Mouse (Mus musculus): Measurements from ENCODE around the gene Nipsnap3a. TPM values are rescaled to one million over a fixed set of nuclear protein-coding genes. Genes with fewer than 3 reads are reported as not detected.

Nipsnap3a gene
- polyA plus RNA-seq, 2 experiments from 2014 or later, result 0.20 TPM; not detected in 1

Other genes with a start within 250 kb of the Nipsnap3a start
- gene Olfr275, start 174.7 kb upstream of the Nipsnap3a start, polyA plus RNA-seq (2017; shearing (Covaris generic)), result not detected
- not detected for gene Olfr273, start 130.0 kb upstream of the Nipsnap3a start, polyA plus RNA-seq (2017; shearing (Covaris generic))
- gene Olfr272, start 70.1 kb upstream of the Nipsnap3a start, polyA plus RNA-seq (2017; shearing (Covaris generic)), result not detected
- gene Olfr270, start 24.7 kb upstream of the Nipsnap3a start, polyA plus RNA-seq (2017; shearing (Covaris generic)), result not detected
- 10 to 100 TPM; 72.0 to 87.5 TPM for gene Nipsnap3b, start 22.6 kb downstream of the Nipsnap3a start, polyA plus RNA-seq (2017; shearing (Covaris generic))
- gene Abca1, start 170.6 kb downstream of the Nipsnap3a start, polyA plus RNA-seq (2017; shearing (Covaris generic)), result 1 to 10 TPM; 2.8 to 4.6 TPM